Mouse (Mus musculus) lung, adult 2 months (tissue): Measurements from ENCODE around the gene Kcnn1.

Source experiments
- CTCF ChIP-seq: fragments of 200-500 bp; IDR thresholded peaks from 2 replicates; pipeline ENCODE4 v1.5.1; 2011; ENCODE audit warnings: mild to moderate bottlenecking, low read length, control low read depth; ENCODE audit not compliant: insufficient read depth
- POLR2A ChIP-seq: fragments of 200-500 bp; IDR thresholded peaks from 2 replicates; pipeline ENCODE4 v1.6.1; 2011; ENCODE audit warnings: low read depth, mild to moderate bottlenecking, control low read depth, low read length, borderline replicate concordance; ENCODE audit errors: extremely low read depth

DNA sequence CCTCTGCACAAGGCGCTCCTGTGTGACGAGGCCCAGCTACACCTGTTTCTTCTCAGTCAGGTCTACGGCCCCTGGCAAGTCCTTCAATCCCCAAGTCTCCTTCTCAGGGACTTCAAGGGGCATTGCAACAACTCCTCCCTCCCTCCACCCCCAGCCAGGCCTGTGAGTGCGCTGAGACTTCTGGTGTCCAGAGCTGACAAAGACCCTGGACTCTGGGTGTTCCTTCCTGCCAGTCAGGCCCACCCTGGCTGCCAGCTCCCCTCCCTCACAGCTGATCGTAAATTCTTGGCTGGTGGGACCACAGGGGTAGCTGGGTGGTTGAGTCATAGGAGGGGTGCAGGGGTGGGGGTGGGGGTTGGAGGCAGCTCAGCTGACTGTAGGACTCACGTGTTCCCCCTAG, 11.2 kb downstream of the Kcnn1 start:
- TF ChIP-seq CTCF (no peak), POLR2A (no peak)
